Mouse (Mus musculus): Measurements from ENCODE around the gene Rapgef5. TPM values are rescaled to one million over a fixed set of nuclear protein-coding genes. Genes with fewer than 3 reads are reported as not detected.

Gene Rapgef5
- total and polyA plus RNA-seq, 3 experiments, result 4.2 to 6.8 (median 4.8) TPM

GRCm38 (mm10) chr12:117712474-117712873, 196.2 kb downstream of the Rapgef5 start:
- TF ChIP-seq HCFC1 (IDR thresholded peaks at IDR 0.05; ENCODE audit: low read depth, low read length) (no peak), IRF4 (IDR thresholded peaks at IDR 0.05; ENCODE audit: low read depth, low read length) (no peak), MAX (IDR thresholded peaks at IDR 0.05; ENCODE audit: low read length) (no peak), UBTF (IDR thresholded peaks at IDR 0.05; ENCODE audit: low read depth, low read length) (no peak), ZMIZ1 (IDR thresholded peaks at IDR 0.05; ENCODE audit: low read depth, low read length) (no peak), POLR2A (IDR thresholded peaks at IDR 0.05; ENCODE audit: low read depth, low read length) (no peak), JUND (conservative IDR thresholded peaks at IDR 0.05; ENCODE audit: low read depth, low read length) (no peak), KAT2A (IDR thresholded peaks at IDR 0.05; ENCODE audit: insufficient replicate concordance, low read length) (no peak), CHD1 (IDR thresholded peaks at IDR 0.05; ENCODE audit: low read depth, low read length) (no peak), GABPA (IDR thresholded peaks at IDR 0.05; ENCODE audit: insufficient replicate concordance, low read depth, low read length) (no peak)

GRCm38 (mm10) chr12:117713616-117714015, 197.3 kb downstream of the Rapgef5 start:
- Histone ChIP-seq H3K79me2 (replicated peaks; ENCODE audit: control insufficient read depth, extremely low read depth, insufficient read depth, poor library complexity, severe bottlenecking) (no peaks in the 10 kb centered on the region), H3K36me3 (replicated peaks in 1 of 2; ENCODE audit: control insufficient read depth in 1 of 2, insufficient read depth in 1 of 2, low read length in 1 of 2) (peaks cover 0 to 2% of the 10 kb centered on the region in 2 experiments), H3K4me1 (ENCODE audit: control insufficient read depth in 1 of 2, insufficient read depth in 2 of 2) (peaks cover 0 to 3% of the 10 kb centered on the region in 2 experiments; a peak in 2 of 4 replicates), H3K9ac (ENCODE audit: insufficient read depth, low read depth) (no peak overlapping the region), H3K9me3 (replicated peaks; ENCODE audit: low read length) (no peaks in the 10 kb centered on the region), H3K4me3 (replicated peaks in 1 of 3; ENCODE audit: low read depth in 2 of 3, low read length in 2 of 3, poor library complexity in 1 of 3) (no peak overlapping the region), H3K27me3 (replicated peaks) (no peaks in the 10 kb centered on the region), H3K27ac (ENCODE audit: insufficient read depth, low read depth) (no peak overlapping the region), H3K4me2 (ENCODE audit: insufficient read depth, low read depth, poor library complexity, severe bottlenecking) (no peak overlapping the region)
- DNase-seq (ENCODE audit: extremely low read depth), result no peak
- dilution Hi-C loops (cut with MboI; ENCODE audit: extremely low pct_ligation_motif_present, extremely low pct_unique_long_range_greater_than_20kb, low sequenced_read_pairs), result no loop called here
- TF ChIP-seq SMC3 (IDR thresholded peaks at IDR 0.05; ENCODE audit: low read depth, low read length) (no peak), POLR2A (IDR thresholded peaks at IDR 0.05; ENCODE audit: low read depth, low read length) (no peak), MAZ (IDR thresholded peaks at IDR 0.05; ENCODE audit: low read depth, low read length) (no peak), UBTF (IDR thresholded peaks at IDR 0.05; ENCODE audit: low read depth, low read length) (no peak), ZNF384 (IDR thresholded peaks at IDR 0.05; ENCODE audit: low read depth, low read length) (no peak), EP300 (IDR thresholded peaks at IDR 0.05; ENCODE audit: low read length) (no peak), SIN3A (IDR thresholded peaks at IDR 0.05; ENCODE audit: low read length) (no peak), CHD2 (IDR thresholded peaks at IDR 0.05; ENCODE audit: low read length) (no peak), ETS1 (conservative IDR thresholded peaks at IDR 0.05; ENCODE audit: low read depth, low read length) (no peak), HCFC1 (IDR thresholded peaks at IDR 0.05; ENCODE audit: low read depth, low read length) (no peak), TBP (conservative IDR thresholded peaks at IDR 0.05; ENCODE audit: low read depth, low read length) (no peak)
- in situ Hi-C loops (cut with MboI; ENCODE audit: low pct_ligation_motif_present, low pct_unique_long_range_greater_than_20kb, low sequenced_read_pairs), result no loop called here

More at GRCm38 (mm10) chr12:117712474-117712873, 196.2 kb downstream of the Rapgef5 start:
- Histone ChIP-seq H3K4me2 (ENCODE audit: insufficient read depth, low read depth, poor library complexity, severe bottlenecking) (no peak overlapping the region), H3K27me3 (replicated peaks) (no peaks in the 10 kb centered on the region), H3K4me1 (ENCODE audit: control insufficient read depth in 1 of 2, insufficient read depth in 2 of 2) (peaks cover 0 to 8% of the 10 kb centered on the region in 2 experiments; a peak in 2 of 4 replicates), H3K9me3 (replicated peaks; ENCODE audit: low read length) (no peaks in the 10 kb centered on the region), H3K36me3 (replicated peaks in 1 of 2; ENCODE audit: control insufficient read depth in 1 of 2, insufficient read depth in 1 of 2, low read length in 1 of 2) (peaks cover 0 to 2% of the 10 kb centered on the region in 2 experiments), H3K79me2 (replicated peaks; ENCODE audit: control insufficient read depth, extremely low read depth, insufficient read depth, poor library complexity, severe bottlenecking) (no peaks in the 10 kb centered on the region), H3K9ac (ENCODE audit: insufficient read depth, low read depth) (no peak overlapping the region), H3K27ac (ENCODE audit: insufficient read depth, low read depth) (no peak overlapping the region), H3K4me3 (replicated peaks in 1 of 3; ENCODE audit: low read depth in 2 of 3, low read length in 2 of 3, poor library complexity in 1 of 3) (no peak overlapping the region)
- no peak for DNase-seq (ENCODE audit: extremely low read depth)
- in situ Hi-C loops (cut with MboI; ENCODE audit: low pct_ligation_motif_present, low pct_unique_long_range_greater_than_20kb, low sequenced_read_pairs) (no loop called here), dilution Hi-C loops (cut with MboI; ENCODE audit: extremely low pct_ligation_motif_present, extremely low pct_unique_long_range_greater_than_20kb, low sequenced_read_pairs) (no loop called here)

Measured in CH12.LX (cell line).